Mouse (Mus musculus) hindbrain, embryonic 10.5 days (tissue): ENCODE measurements at regions not wholly inside any gene's neighbourhood (a gene's known extent, or its start where the extent isn't known, plus 50 kb on each side); places are given as distances from the start of the nearest gene placed in this dataset.

Experiments
- DNase-seq: peaks from one replicate; pipeline ENCODE4 v3.0.0-alpha.2; 2017; ENCODE audit warnings: low spot score
- H3K27ac ChIP-seq: fragments of 300-500 bp; sonication (generic); 2 replicates; pipeline ENCODE4 v1.5.1; 2016; ENCODE audit warnings: mild to moderate bottlenecking, moderate library complexity
- H3K27me3 ChIP-seq: fragments of 300-500 bp; sonication (generic); 2 replicates; pipeline ENCODE4 v1.6.1; 2016; ENCODE audit warnings: mild to moderate bottlenecking; ENCODE audit not compliant: poor library complexity, insufficient read depth, severe bottlenecking
- H3K36me3 ChIP-seq: fragments of 300-500 bp; sonication (generic); 2 replicates; pipeline ENCODE4 v1.6.1; 2016; ENCODE audit warnings: mild to moderate bottlenecking, moderate library complexity
- H3K4me1 ChIP-seq: fragments of 300-500 bp; sonication (generic); replicated peaks from 2 replicates; pipeline ENCODE4 v1.6.1; 2016; ENCODE audit warnings: mild to moderate bottlenecking
- H3K4me3 ChIP-seq: fragments of 300-500 bp; sonication (generic); 2 replicates; pipeline ENCODE4 v1.5.1; 2016; ENCODE audit warnings: mild to moderate bottlenecking, moderate library complexity
- H3K9me3 ChIP-seq: fragments of 300-500 bp; sonication (generic); 2 replicates; pipeline ENCODE4 v1.6.1; 2016; ENCODE audit warnings: mild to moderate bottlenecking, moderate library complexity
- WGBS: fragments of 180-500 bp; shearing (Covaris S2); methylation state at CpG from one replicate; pipeline ENCODE4 v1.1.7; 2016; 5-methylcytosine and 5-hydroxymethylcytosine counted together

GRCm38 (mm10) chr16:12901996-12902319, 207.5 kb upstream of the Ercc4 start:
- Histone ChIP-seq H3K4me1 (peaks cover 16% of the 10 kb centered on the region), H3K9me3 (peaks cover 3% of the 10 kb centered on the region; the same call in 1 of the 2 replicates), H3K27ac (peak overlapping the region; percentile 41; the same call in 1 of the 2 replicates), H3K36me3 (no peaks in the 10 kb centered on the region), H3K4me3 (no peak overlapping the region), H3K27me3 (no peaks in the 10 kb centered on the region)
- no peak for DNase-seq

GRCm38 (mm10) chr16:12903161-12903560, 206.3 kb upstream of the Ercc4 start:
- Histone ChIP-seq H3K27me3 (no peaks in the 10 kb centered on the region), H3K27ac (no peak overlapping the region), H3K9me3 (peaks cover 3% of the 10 kb centered on the region; the same call in 1 of the 2 replicates), H3K4me1 (peaks cover 16% of the 10 kb centered on the region), H3K4me3 (no peak overlapping the region), H3K36me3 (no peaks in the 10 kb centered on the region)
- DNase-seq: no peak
- WGBS: 100% methylated on average over 2 of the region's 2 CpGs

GRCm38 (mm10) chr16:12904937-12905336, 204.5 kb upstream of the Ercc4 start:
- DNase-seq: no peak
- H3K9me3 ChIP-seq: no peaks in the 10 kb centered on the region
- 67% methylated on average over 1 of the region's 1 CpGs for WGBS
- no peak overlapping the region for H3K27ac ChIP-seq
- no peaks in the 10 kb centered on the region for H3K36me3 ChIP-seq
- H3K4me3 ChIP-seq: no peak overlapping the region
- peaks cover 16% of the 10 kb centered on the region for H3K4me1 ChIP-seq
- no peaks in the 10 kb centered on the region for H3K27me3 ChIP-seq

- Histone ChIP-seq H3K27me3 (no peaks in the 10 kb centered on the region), H3K9me3 (no peaks in the 10 kb centered on the region), H3K4me1 (no peaks in the 10 kb centered on the region), H3K4me3 (no peak overlapping the region), H3K27ac (no peak overlapping the region), H3K36me3 (no peaks in the 10 kb centered on the region)
- DNase-seq: no peak
- WGBS: 91% methylated on average over 6 of the region's 6 CpGs
Measured at GRCm38 (mm10) chr16:12924668-12925067, 184.8 kb upstream of the Ercc4 start.

GRCm38 (mm10) chr16:12925931-12926330, 183.6 kb upstream of the Ercc4 start:
- Histone ChIP-seq H3K27me3 (no peaks in the 10 kb centered on the region), H3K36me3 (no peaks in the 10 kb centered on the region), H3K4me3 (no peak overlapping the region), H3K4me1 (no peaks in the 10 kb centered on the region), H3K27ac (no peak overlapping the region), H3K9me3 (no peaks in the 10 kb centered on the region)
- 90% methylated on average over 9 of the region's 9 CpGs for WGBS
- no peak for DNase-seq

GRCm38 (mm10) chr16:12931111-12931510, 178.4 kb upstream of the Ercc4 start:
- no peak overlapping the region for H3K4me3 ChIP-seq
- 92% methylated on average over 6 of the region's 6 CpGs for WGBS
- no peak for DNase-seq

GRCm38 (mm10) chr16:12932959-12933358, 176.5 kb upstream of the Ercc4 start:
- 94% methylated on average over 3 of the region's 3 CpGs for WGBS

More at GRCm38 (mm10) chr16:12931111-12931510, 178.4 kb upstream of the Ercc4 start:
- H3K9me3 ChIP-seq: no peaks in the 10 kb centered on the region
- H3K4me1 ChIP-seq: no peaks in the 10 kb centered on the region
- H3K27me3 ChIP-seq: no peaks in the 10 kb centered on the region
- no peaks in the 10 kb centered on the region for H3K36me3 ChIP-seq
- H3K27ac ChIP-seq: no peak overlapping the region

GRCm38 (mm10) chr16:12934586-12934985, 174.9 kb upstream of the Ercc4 start:
- 80% methylated on average over 7 of the region's 7 CpGs for WGBS

More at GRCm38 (mm10) chr16:12932959-12933358, 176.5 kb upstream of the Ercc4 start:
- H3K9me3 ChIP-seq: no peaks in the 10 kb centered on the region
- H3K27me3 ChIP-seq: no peaks in the 10 kb centered on the region
- H3K4me1 ChIP-seq: no peaks in the 10 kb centered on the region
- no peak for DNase-seq
- H3K36me3 ChIP-seq: no peaks in the 10 kb centered on the region
- H3K4me3 ChIP-seq: no peak overlapping the region
- no peak overlapping the region for H3K27ac ChIP-seq

GRCm38 (mm10) chr16:12935266-12935665, 174.2 kb upstream of the Ercc4 start:
- no peaks in the 10 kb centered on the region for H3K36me3 ChIP-seq
- WGBS: 58% methylated on average over 2 of the region's 2 CpGs
- no peaks in the 10 kb centered on the region for H3K9me3 ChIP-seq
- H3K27ac ChIP-seq: no peak overlapping the region
- no peak overlapping the region for H3K4me3 ChIP-seq
- DNase-seq: no peak
- no peaks in the 10 kb centered on the region for H3K4me1 ChIP-seq
- no peaks in the 10 kb centered on the region for H3K27me3 ChIP-seq

More at GRCm38 (mm10) chr16:12934586-12934985, 174.9 kb upstream of the Ercc4 start:
- Histone ChIP-seq H3K36me3 (no peaks in the 10 kb centered on the region), H3K4me3 (no peak overlapping the region), H3K27ac (no peak overlapping the region), H3K4me1 (no peaks in the 10 kb centered on the region), H3K27me3 (no peaks in the 10 kb centered on the region), H3K9me3 (no peaks in the 10 kb centered on the region)
- DNase-seq: no peak

GRCm38 (mm10) chr16:12936571-12936970, 172.9 kb upstream of the Ercc4 start:
- no peaks in the 10 kb centered on the region for H3K27me3 ChIP-seq
- no peak for DNase-seq
- WGBS: 89% methylated on average over 2 of the region's 2 CpGs
- H3K36me3 ChIP-seq: no peaks in the 10 kb centered on the region
- no peak overlapping the region for H3K27ac ChIP-seq
- no peaks in the 10 kb centered on the region for H3K4me1 ChIP-seq
- H3K4me3 ChIP-seq: no peak overlapping the region
- H3K9me3 ChIP-seq: no peaks in the 10 kb centered on the region

- Histone ChIP-seq H3K9me3 (no peaks in the 10 kb centered on the region), H3K4me1 (no peaks in the 10 kb centered on the region), H3K4me3 (no peak overlapping the region), H3K27me3 (no peaks in the 10 kb centered on the region), H3K36me3 (no peaks in the 10 kb centered on the region), H3K27ac (no peak overlapping the region)
- DNase-seq: no peak
- WGBS: 94% methylated on average over 2 of the region's 2 CpGs
Measured at GRCm38 (mm10) chr16:12938563-12938962, 170.9 kb upstream of the Ercc4 start.

GRCm38 (mm10) chr16:12951176-12951575, 158.3 kb upstream of the Ercc4 start:
- no peak for DNase-seq
- Histone ChIP-seq H3K4me1 (no peaks in the 10 kb centered on the region), H3K36me3 (no peaks in the 10 kb centered on the region), H3K4me3 (no peak overlapping the region), H3K9me3 (no peaks in the 10 kb centered on the region), H3K27ac (no peak overlapping the region), H3K27me3 (no peaks in the 10 kb centered on the region)
- WGBS: 89% methylated on average over 5 of the region's 5 CpGs

- Histone ChIP-seq H3K36me3 (no peaks in the 10 kb centered on the region), H3K27ac (no peak overlapping the region), H3K4me1 (no peaks in the 10 kb centered on the region), H3K9me3 (no peaks in the 10 kb centered on the region), H3K4me3 (no peak overlapping the region), H3K27me3 (no peaks in the 10 kb centered on the region)
- DNase-seq: no peak
- 75% methylated on average over 8 of the region's 8 CpGs for WGBS
Measured at GRCm38 (mm10) chr16:12954028-12954427, 155.5 kb upstream of the Ercc4 start.

- WGBS: 75% methylated on average over 3 of the region's 3 CpGs
- H3K27me3 ChIP-seq: no peaks in the 10 kb centered on the region
- H3K36me3 ChIP-seq: no peaks in the 10 kb centered on the region
- no peak overlapping the region for H3K4me3 ChIP-seq
- no peaks in the 10 kb centered on the region for H3K9me3 ChIP-seq
- DNase-seq: no peak
- no peak overlapping the region for H3K27ac ChIP-seq
- no peaks in the 10 kb centered on the region for H3K4me1 ChIP-seq
Measured at GRCm38 (mm10) chr16:12956416-12956815, 153.1 kb upstream of the Ercc4 start.
